9 mouse cellular contexts compared by ENCODE assay signal in the genomic region with DNA sequence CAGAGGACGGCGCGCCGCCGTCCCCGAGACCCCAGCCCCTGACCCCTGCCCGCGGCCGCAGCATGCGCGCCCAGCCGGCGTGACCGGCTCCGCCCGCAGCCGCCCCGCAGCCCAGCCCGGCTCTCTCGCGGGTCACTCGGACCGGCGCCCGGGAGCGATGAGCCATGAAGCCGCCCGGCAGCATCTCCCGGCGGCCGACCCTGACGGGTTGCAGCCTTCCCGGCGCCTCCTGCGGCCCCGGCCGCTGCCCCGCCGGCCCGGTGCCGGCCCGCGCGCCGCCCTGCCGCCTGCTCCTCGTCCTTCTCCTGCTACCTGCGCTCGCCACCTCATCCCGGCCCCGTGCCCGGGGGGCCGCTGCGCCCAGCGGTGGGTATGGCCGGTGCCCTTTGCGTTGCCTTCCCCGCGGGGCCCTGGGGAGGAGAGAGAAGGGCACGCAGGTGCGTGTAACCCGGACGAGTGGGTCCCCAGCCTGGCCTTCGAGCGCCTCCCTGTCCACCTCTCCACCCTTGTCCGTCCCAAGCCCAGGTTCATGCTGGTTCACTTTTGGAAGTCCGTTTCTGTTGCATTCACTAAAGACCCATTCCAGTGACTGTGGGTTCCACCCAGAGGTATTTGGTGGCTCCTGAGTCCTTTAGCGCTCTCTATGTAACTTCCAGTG. TPM values are rescaled to one million over a fixed set of nuclear protein-coding genes. Genes with fewer than 3 reads are reported as not detected.
A peak's percentile ranks its signal among the peaks of the same experiment; 100 is the strongest.
DNase-seq lines count a peak whose midpoint lies in the region; ATAC-seq lines count a peak whose summit lies in the region.
"Had no signal": no experiment of that assay in that cellular context is flagged by ENCODE, and none has a peak within 500 bp of the region (broad histone marks: within the 10 kb centered on the region; RNA-seq: fewer than 3 reads in every experiment).

No protein-coding gene starts in this region.

- peak overlapping the region; percentile 96 for H3K4me2 ChIP-seq in heart, embryonic 15.5 days
- peak overlapping the region; percentile 99 for H3K4me2 ChIP-seq in limb, embryonic 13.5 days (replicated peaks)

- peaks cover 48% of the 10 kb centered on the region for H3K27me3 ChIP-seq in heart, embryonic 15.5 days
- H3K27me3 ChIP-seq in limb, embryonic 13.5 days, result peaks cover 25% of the 10 kb centered on the region

- H3K4me3 ChIP-seq in heart, embryonic 15.5 days, result peak overlapping the region; percentile 62
- H3K4me3 ChIP-seq in limb, embryonic 13.5 days, result peak overlapping the region; percentile 76

- peak overlapping the region; percentile 38 for H3K9ac ChIP-seq in heart, embryonic 15.5 days
- peak overlapping the region; percentile 77 for H3K9ac ChIP-seq in limb, embryonic 13.5 days

- under 1% methylated on average over 55 of the region's 68 CpGs for WGBS in heart, embryonic 15.5 days
- WGBS in limb, embryonic 13.5 days, result under 1% methylated on average over 43 of the region's 68 CpGs

- H3K36me3 ChIP-seq in heart, embryonic 15.5 days, result no peaks in the 10 kb centered on the region
- H3K36me3 ChIP-seq in limb, embryonic 13.5 days, result no peaks in the 10 kb centered on the region
- H3K36me3 ChIP-seq: G1E had no signal

- no peak overlapping the region for H3K27ac ChIP-seq in heart, embryonic 15.5 days
- H3K27ac ChIP-seq in limb, embryonic 13.5 days, result no peak overlapping the region

- no peak for ATAC-seq in heart, embryonic 15.5 days (replicated peaks; ENCODE audit: insufficient number of reproducible peaks, insufficient read depth, low FRiP score, low read depth)
- ATAC-seq in limb, embryonic 13.5 days (ENCODE audit: low FRiP score, low read depth), result peak; percentile 44
- ATAC-seq in erythroid progenitor cell, adult 5-6 weeks (replicated peaks; ENCODE audit: low FRiP score, poor library complexity, severe bottlenecking), result no peak

- DNase-seq in kidney, adult 18-20 months, result peak; percentile 3
- DNase-seq in kidney, adult 9 months, result no peak
- peak; percentile 14 for DNase-seq in MN1 (ENCODE audit: low spot score)
- peak; percentile 62 to 76 for DNase-seq in cerebellum, postnatal 10 days
- DNase-seq in retina, postnatal 1 day, result peak; percentile 46

- H3K9me3 ChIP-seq in heart, embryonic 15.5 days (replicated peaks), result no peaks in the 10 kb centered on the region
- H3K9me3 ChIP-seq in limb, embryonic 13.5 days, result no peaks in the 10 kb centered on the region
- H3K9me3 ChIP-seq: G1E had no signal

- H3K4me1 ChIP-seq in heart, embryonic 15.5 days (replicated peaks), result peaks cover 5% of the 10 kb centered on the region
- peaks cover 6% of the 10 kb centered on the region for H3K4me1 ChIP-seq in limb, embryonic 13.5 days

RNA-seq across cellular contexts. Expression of a gene that starts 0.5 kb away (rescaled TPM):
- polyA plus RNA-seq in heart, embryonic 15.5 days (2015; fragmentation: Nextera tagmentation; extraction: Ambion mirVana), result 1.2 and 2.1 TPM in 2 replicates
- 4.4 and 4.6 TPM in 2 replicates for polyA plus RNA-seq in limb, embryonic 13.5 days (2015; fragmentation: Nextera tagmentation; extraction: Ambion mirVana)
- not detected in 2 replicates for total RNA-seq in erythroid progenitor cell, adult 5-6 weeks (2015; ENCODE audit: low replicate concordance)
- not detected in 2 replicates for total RNA-seq in erythroid progenitor cell, adult 5-6 weeks (2017; ENCODE audit: low replicate concordance)
- polyA plus RNA-seq: G1E had no signal
